Mouse (Mus musculus): Measurements from ENCODE around the gene Camk1d. TPM values are rescaled to one million over a fixed set of nuclear protein-coding genes. Genes with fewer than 3 reads are reported as not detected.

Camk1d gene
- polyA plus RNA-seq, 2 experiments = 4.9 to 7.7 TPM

GRCm38 (mm10) chr2:5600183-5600962 lies 113.9 kb downstream of the Camk1d start:
- Histone ChIP-seq H3K9ac (ENCODE audit: low read depth, low read length, severe bottlenecking) (no peak overlapping the region), H3K36me3 (ENCODE audit: control insufficient read depth, insufficient read depth, low read length) (no peaks in the 10 kb centered on the region), H3K4me3 (replicated peaks; ENCODE audit: low read length) (no peak overlapping the region), H3K4me2 (replicated peaks; ENCODE audit: low read depth, low read length, severe bottlenecking) (no peak overlapping the region), H3K27me3 (ENCODE audit: control insufficient read depth, insufficient read depth, low read length) (no peaks in the 10 kb centered on the region), H3K4me1 (ENCODE audit: control insufficient read depth, insufficient read depth, low read length) (peaks cover 4% of the 10 kb centered on the region; the same call in 1 of the 2 replicates), H3K9me3 (ENCODE audit: control insufficient read depth, low read length) (no peaks in the 10 kb centered on the region), H3K27ac (replicated peaks; ENCODE audit: low read depth, low read length) (no peak overlapping the region)
- no peak for TF ChIP-seq POLR2A (IDR thresholded peaks at IDR 0.05; ENCODE audit: borderline replicate concordance, extremely low read depth, insufficient read depth, insufficient read length)
- WGBS = 68% methylated on average over 8 of the region's 8 CpGs
- ATAC-seq (ENCODE audit: low FRiP score, low read depth) (no peak), DNase-seq (ENCODE audit: low spot score) (no peak)

- Histone ChIP-seq H3K4me2 (replicated peaks; ENCODE audit: low read depth, low read length, severe bottlenecking) (no peak overlapping the region), H3K27ac (replicated peaks; ENCODE audit: low read depth, low read length) (no peak overlapping the region), H3K9me3 (ENCODE audit: control insufficient read depth, low read length) (no peaks in the 10 kb centered on the region), H3K4me1 (ENCODE audit: control insufficient read depth, insufficient read depth, low read length) (peaks cover 4% of the 10 kb centered on the region; the same call in 1 of the 2 replicates), H3K9ac (ENCODE audit: low read depth, low read length, severe bottlenecking) (no peak overlapping the region), H3K27me3 (ENCODE audit: control insufficient read depth, insufficient read depth, low read length) (no peaks in the 10 kb centered on the region), H3K36me3 (ENCODE audit: control insufficient read depth, insufficient read depth, low read length) (no peaks in the 10 kb centered on the region), H3K4me3 (replicated peaks; ENCODE audit: low read length) (no peak overlapping the region)
- ATAC-seq (ENCODE audit: low FRiP score, low read depth) (no peak), DNase-seq (ENCODE audit: low spot score) (no peak)
- TF ChIP-seq POLR2A (IDR thresholded peaks at IDR 0.05; ENCODE audit: borderline replicate concordance, extremely low read depth, insufficient read depth, insufficient read length) = no peak
- 35% methylated on average over 4 of the region's 4 CpGs for WGBS
Measured at GRCm38 (mm10) chr2:5599713-5600112, 114.6 kb downstream of the Camk1d start.

GRCm38 (mm10) chr2:5598533-5598932 lies 115.8 kb downstream of the Camk1d start:
- DNase-seq (ENCODE audit: low spot score) (no peak), ATAC-seq (ENCODE audit: low FRiP score, low read depth) (no peak)
- no peak overlapping the region for H3K9ac ChIP-seq (ENCODE audit: low read depth, low read length, severe bottlenecking)
- H3K27ac ChIP-seq (replicated peaks; ENCODE audit: low read depth, low read length) = no peak overlapping the region
- H3K9me3 ChIP-seq (ENCODE audit: control insufficient read depth, low read length) = no peaks in the 10 kb centered on the region
- no peaks in the 10 kb centered on the region for H3K36me3 ChIP-seq (ENCODE audit: control insufficient read depth, insufficient read depth, low read length)
- 95% methylated on average over 5 of the region's 5 CpGs for WGBS
- no peak overlapping the region for H3K4me3 ChIP-seq (replicated peaks; ENCODE audit: low read length)
- peaks cover 4% of the 10 kb centered on the region; the same call in 1 of the 2 replicates for H3K4me1 ChIP-seq (ENCODE audit: control insufficient read depth, insufficient read depth, low read length)
- H3K27me3 ChIP-seq (ENCODE audit: control insufficient read depth, insufficient read depth, low read length) = no peaks in the 10 kb centered on the region
- H3K4me2 ChIP-seq (replicated peaks; ENCODE audit: low read depth, low read length, severe bottlenecking) = no peak overlapping the region
- no peak for TF ChIP-seq POLR2A (IDR thresholded peaks at IDR 0.05; ENCODE audit: borderline replicate concordance, extremely low read depth, insufficient read depth, insufficient read length)

- Histone ChIP-seq H3K4me1 (ENCODE audit: control insufficient read depth, insufficient read depth, low read length) (peaks cover 4% of the 10 kb centered on the region; the same call in 1 of the 2 replicates), H3K36me3 (ENCODE audit: control insufficient read depth, insufficient read depth, low read length) (no peaks in the 10 kb centered on the region), H3K27me3 (ENCODE audit: control insufficient read depth, insufficient read depth, low read length) (no peaks in the 10 kb centered on the region), H3K27ac (replicated peaks; ENCODE audit: low read depth, low read length) (no peak overlapping the region), H3K4me3 (replicated peaks; ENCODE audit: low read length) (no peak overlapping the region), H3K4me2 (replicated peaks; ENCODE audit: low read depth, low read length, severe bottlenecking) (no peak overlapping the region), H3K9me3 (ENCODE audit: control insufficient read depth, low read length) (no peaks in the 10 kb centered on the region), H3K9ac (ENCODE audit: low read depth, low read length, severe bottlenecking) (no peak overlapping the region)
- DNase-seq (ENCODE audit: low spot score) (no peak), ATAC-seq (ENCODE audit: low FRiP score, low read depth) (no peak)
- TF ChIP-seq POLR2A (IDR thresholded peaks at IDR 0.05; ENCODE audit: borderline replicate concordance, extremely low read depth, insufficient read depth, insufficient read length) = no peak
- 62% methylated on average over 12 of the region's 12 CpGs for WGBS
Measured at GRCm38 (mm10) chr2:5596882-5597281, 117.4 kb downstream of the Camk1d start.

GRCm38 (mm10) chr2:5595356-5596191 lies 118.7 kb downstream of the Camk1d start:
- ATAC-seq (ENCODE audit: low FRiP score, low read depth) (no peak), DNase-seq (ENCODE audit: low spot score) (no peak)
- Histone ChIP-seq H3K9me3 (ENCODE audit: control insufficient read depth, low read length) (no peaks in the 10 kb centered on the region), H3K9ac (ENCODE audit: low read depth, low read length, severe bottlenecking) (no peak overlapping the region), H3K4me3 (replicated peaks; ENCODE audit: low read length) (no peak overlapping the region), H3K4me1 (ENCODE audit: control insufficient read depth, insufficient read depth, low read length) (no peaks in the 10 kb centered on the region), H3K4me2 (replicated peaks; ENCODE audit: low read depth, low read length, severe bottlenecking) (no peak overlapping the region), H3K27me3 (ENCODE audit: control insufficient read depth, insufficient read depth, low read length) (no peaks in the 10 kb centered on the region), H3K27ac (replicated peaks; ENCODE audit: low read depth, low read length) (no peak overlapping the region), H3K36me3 (ENCODE audit: control insufficient read depth, insufficient read depth, low read length) (no peaks in the 10 kb centered on the region)
- no peak for TF ChIP-seq POLR2A (IDR thresholded peaks at IDR 0.05; ENCODE audit: borderline replicate concordance, extremely low read depth, insufficient read depth, insufficient read length)
- 89% methylated on average over 8 of the region's 8 CpGs for WGBS

Data from limb, embryonic 14.5 days (tissue).